Mouse (Mus musculus) gastrocnemius, postnatal 14 days (tissue): Measurements from ENCODE around the gene Cdc42ep5. TPM values are rescaled to one million over a fixed set of nuclear protein-coding genes. Genes with fewer than 3 reads are reported as not detected.
A peak's percentile ranks its signal among the peaks of the same experiment; 100 is the strongest.

Experiments
- DNase-seq: peaks from one replicate; pipeline ENCODE4 v3.0.0; 2021; ENCODE audit warnings: mixed read lengths
- intact Hi-C: fragments of 180-260 bp; cut with DNase I; formaldehyde crosslinking; loops from one replicate; pipeline ENCODE4 v1.15.1; 2025; ENCODE audit warnings: low total_unique reads
- total RNA-seq, 2 experiments: library from RNA; stranded (reverse); gene quantifications; 2 replicates each; pipeline ENCODE4 v1.2.3; 2021

Gene Cdc42ep5
- total RNA-seq, 2 experiments from 2014 or later: 6.5 to 6.9 TPM

GRCm38 (mm10) chr7:4130686-4131452 is 33.8 kb downstream of the Cdc42ep5 start:
- intact Hi-C loops: loop anchor here (10.0 kb wide), 1 partner anchor 294 kb away; no protein-coding TSS in a partner anchor
- DNase-seq: peak; percentile 80

GRCm38 (mm10) chr7:4128860-4129259 is 35.8 kb downstream of the Cdc42ep5 start:
- intact Hi-C loops: no loop called here

GRCm38 (mm10) chr7:4127894-4128293 is 36.8 kb downstream of the Cdc42ep5 start:
- DNase-seq: no peak
- intact Hi-C loops: no loop called here

More at GRCm38 (mm10) chr7:4128860-4129259, 35.8 kb downstream of the Cdc42ep5 start:
- DNase-seq: peak; percentile 70

GRCm38 (mm10) chr7:4126992-4127785 is 37.5 kb downstream of the Cdc42ep5 start:
- intact Hi-C loops: no loop called here

GRCm38 (mm10) chr7:4125306-4125705 is 39.4 kb downstream of the Cdc42ep5 start:
- no peak for DNase-seq
- intact Hi-C loops: no loop called here

More at GRCm38 (mm10) chr7:4126992-4127785, 37.5 kb downstream of the Cdc42ep5 start:
- DNase-seq: no peak

- no peak for DNase-seq
- intact Hi-C loops: no loop called here
Measured at GRCm38 (mm10) chr7:4124856-4125255, 39.8 kb downstream of the Cdc42ep5 start.

GRCm38 (mm10) chr7:4124315-4124759 is 40.3 kb downstream of the Cdc42ep5 start:
- no peak for DNase-seq
- intact Hi-C loops: no loop called here

- peak; percentile 70 for DNase-seq
- intact Hi-C loops: no loop called here
Measured at GRCm38 (mm10) chr7:4123732-4124131, 40.9 kb downstream of the Cdc42ep5 start.

- intact Hi-C loops: no loop called here
- DNase-seq: no peak
Measured at GRCm38 (mm10) chr7:4122783-4123182, 41.9 kb downstream of the Cdc42ep5 start.

GRCm38 (mm10) chr7:4122076-4122768 is 42.4 kb downstream of the Cdc42ep5 start:
- no peak for DNase-seq
- intact Hi-C loops: no loop called here

GRCm38 (mm10) chr7:4119976-4120921 is 44.4 kb downstream of the Cdc42ep5 start:
- no peak for DNase-seq
- intact Hi-C loops: no loop called here

- no peak for DNase-seq
- intact Hi-C loops: no loop called here
Measured at GRCm38 (mm10) chr7:4119344-4119902, 45.2 kb downstream of the Cdc42ep5 start, which contains the start of gene Ttyh1. Gene Ttyh1, plus strand, starts transcription at chr7:4119408.

GRCm38 (mm10) chr7:4117050-4117814 is 47.4 kb downstream of the Cdc42ep5 start:
- no peak for DNase-seq
- intact Hi-C loops: no loop called here

- intact Hi-C loops: no loop called here
- DNase-seq: no peak
Measured at GRCm38 (mm10) chr7:4111766-4112165, 52.9 kb downstream of the Cdc42ep5 start.

- intact Hi-C loops: no loop called here
- no peak for DNase-seq
Measured at GRCm38 (mm10) chr7:4103411-4103810, 61.2 kb downstream of the Cdc42ep5 start.
